Mouse (Mus musculus): ENCODE data around the gene Rimbp2. TPM values are rescaled to one million over a fixed set of nuclear protein-coding genes. Genes with fewer than 3 reads are reported as not detected.

Rimbp2 gene
- polyA plus RNA-seq, 1 experiment from 2014 or later = 4.1 TPM

- Histone ChIP-seq H3K27me3 (replicated peaks; ENCODE audit: control insufficient read depth, insufficient read depth, low read length) (no peaks in the 10 kb centered on the region), H3K36me3 (ENCODE audit: control insufficient read depth, insufficient read depth) (no peaks in the 10 kb centered on the region), H3K27ac (ENCODE audit: low read length) (peak overlapping the region; percentile 77), H3K4me1 (replicated peaks; ENCODE audit: control insufficient read depth, insufficient read depth, low read length) (peaks cover 18% of the 10 kb centered on the region), H3K4me2 (ENCODE audit: low read length) (peak overlapping the region; percentile 17; the same call in 1 of the 2 replicates), H3K9me3 (ENCODE audit: control insufficient read depth, low read length) (no peaks in the 10 kb centered on the region), H3K4me3 (replicated peaks; ENCODE audit: low read length) (no peak overlapping the region), H3K9ac (replicated peaks; ENCODE audit: low read depth, low read length) (no peak overlapping the region)
- ATAC-seq = peak; percentile 95
- 14% methylated on average over 15 of the region's 16 CpGs for WGBS
These were observed 75.8 kb downstream of the Rimbp2 start for GRCm38 (mm10) chr5:128877425-128878035.

- H3K27ac ChIP-seq (ENCODE audit: low read length) = no peak overlapping the region
- H3K9me3 ChIP-seq (ENCODE audit: control insufficient read depth, low read length) = no peaks in the 10 kb centered on the region
- no peak overlapping the region for H3K9ac ChIP-seq (replicated peaks; ENCODE audit: low read depth, low read length)
- H3K4me1 ChIP-seq (replicated peaks; ENCODE audit: control insufficient read depth, insufficient read depth, low read length) = peaks cover under 1% of the 10 kb centered on the region
- 69% methylated on average over 3 of the region's 3 CpGs for WGBS
- no peak for ATAC-seq
- no peak overlapping the region for H3K4me2 ChIP-seq (ENCODE audit: low read length)
- H3K4me3 ChIP-seq (replicated peaks; ENCODE audit: low read length) = no peak overlapping the region
- no peaks in the 10 kb centered on the region for H3K36me3 ChIP-seq (ENCODE audit: control insufficient read depth, insufficient read depth)
- H3K27me3 ChIP-seq (replicated peaks; ENCODE audit: control insufficient read depth, insufficient read depth, low read length) = no peaks in the 10 kb centered on the region
These were observed 81.6 kb downstream of the Rimbp2 start for GRCm38 (mm10) chr5:128871706-128872105.

GRCm38 (mm10) chr5:128866811-128867210 is 86.5 kb downstream of the Rimbp2 start:
- no peak overlapping the region for H3K9ac ChIP-seq (replicated peaks; ENCODE audit: low read depth, low read length)
- H3K4me2 ChIP-seq (ENCODE audit: low read length) = no peak overlapping the region
- no peaks in the 10 kb centered on the region for H3K4me1 ChIP-seq (replicated peaks; ENCODE audit: control insufficient read depth, insufficient read depth, low read length)
- H3K36me3 ChIP-seq (ENCODE audit: control insufficient read depth, insufficient read depth) = no peaks in the 10 kb centered on the region
- no peaks in the 10 kb centered on the region for H3K27me3 ChIP-seq (replicated peaks; ENCODE audit: control insufficient read depth, insufficient read depth, low read length)
- WGBS = 52% methylated on average over 5 of the region's 5 CpGs
- no peak overlapping the region for H3K27ac ChIP-seq (ENCODE audit: low read length)
- ATAC-seq = no peak
- H3K4me3 ChIP-seq (replicated peaks; ENCODE audit: low read length) = no peak overlapping the region
- H3K9me3 ChIP-seq (ENCODE audit: control insufficient read depth, low read length) = no peaks in the 10 kb centered on the region

- Histone ChIP-seq H3K27ac (ENCODE audit: low read length) (no peak overlapping the region), H3K36me3 (ENCODE audit: control insufficient read depth, insufficient read depth) (no peaks in the 10 kb centered on the region), H3K4me1 (replicated peaks; ENCODE audit: control insufficient read depth, insufficient read depth, low read length) (no peaks in the 10 kb centered on the region), H3K4me3 (replicated peaks; ENCODE audit: low read length) (no peak overlapping the region), H3K9ac (replicated peaks; ENCODE audit: low read depth, low read length) (no peak overlapping the region), H3K27me3 (replicated peaks; ENCODE audit: control insufficient read depth, insufficient read depth, low read length) (no peaks in the 10 kb centered on the region), H3K9me3 (ENCODE audit: control insufficient read depth, low read length) (no peaks in the 10 kb centered on the region), H3K4me2 (ENCODE audit: low read length) (no peak overlapping the region)
- no peak for ATAC-seq
- WGBS = 84% methylated on average over 5 of the region's 5 CpGs
These were observed 87.0 kb downstream of the Rimbp2 start for GRCm38 (mm10) chr5:128866291-128866690.

GRCm38 (mm10) chr5:128863497-128863896 is 89.8 kb downstream of the Rimbp2 start:
- no peaks in the 10 kb centered on the region for H3K4me1 ChIP-seq (replicated peaks; ENCODE audit: control insufficient read depth, insufficient read depth, low read length)
- H3K9me3 ChIP-seq (ENCODE audit: control insufficient read depth, low read length) = no peaks in the 10 kb centered on the region
- H3K4me2 ChIP-seq (ENCODE audit: low read length) = no peak overlapping the region
- no peak overlapping the region for H3K9ac ChIP-seq (replicated peaks; ENCODE audit: low read depth, low read length)
- no peak overlapping the region for H3K27ac ChIP-seq (ENCODE audit: low read length)
- WGBS = 51% methylated on average over 6 of the region's 6 CpGs
- H3K4me3 ChIP-seq (replicated peaks; ENCODE audit: low read length) = no peak overlapping the region
- no peaks in the 10 kb centered on the region for H3K27me3 ChIP-seq (replicated peaks; ENCODE audit: control insufficient read depth, insufficient read depth, low read length)
- no peak for ATAC-seq
- no peaks in the 10 kb centered on the region for H3K36me3 ChIP-seq (ENCODE audit: control insufficient read depth, insufficient read depth)

GRCm38 (mm10) chr5:128860907-128861306 is 92.4 kb downstream of the Rimbp2 start:
- Histone ChIP-seq H3K9me3 (ENCODE audit: control insufficient read depth, low read length) (no peaks in the 10 kb centered on the region), H3K4me1 (replicated peaks; ENCODE audit: control insufficient read depth, insufficient read depth, low read length) (no peaks in the 10 kb centered on the region), H3K9ac (replicated peaks; ENCODE audit: low read depth, low read length) (no peak overlapping the region), H3K27ac (ENCODE audit: low read length) (no peak overlapping the region), H3K36me3 (ENCODE audit: control insufficient read depth, insufficient read depth) (no peaks in the 10 kb centered on the region), H3K4me2 (ENCODE audit: low read length) (no peak overlapping the region), H3K27me3 (replicated peaks; ENCODE audit: control insufficient read depth, insufficient read depth, low read length) (no peaks in the 10 kb centered on the region), H3K4me3 (replicated peaks; ENCODE audit: low read length) (no peak overlapping the region)
- WGBS = 90% methylated on average over 3 of the region's 3 CpGs
- ATAC-seq = no peak

- Histone ChIP-seq H3K27ac (ENCODE audit: low read length) (no peak overlapping the region), H3K9me3 (ENCODE audit: control insufficient read depth, low read length) (no peaks in the 10 kb centered on the region), H3K27me3 (replicated peaks; ENCODE audit: control insufficient read depth, insufficient read depth, low read length) (no peaks in the 10 kb centered on the region), H3K4me3 (replicated peaks; ENCODE audit: low read length) (no peak overlapping the region), H3K9ac (replicated peaks; ENCODE audit: low read depth, low read length) (no peak overlapping the region), H3K4me1 (replicated peaks; ENCODE audit: control insufficient read depth, insufficient read depth, low read length) (no peaks in the 10 kb centered on the region), H3K36me3 (ENCODE audit: control insufficient read depth, insufficient read depth) (no peaks in the 10 kb centered on the region), H3K4me2 (ENCODE audit: low read length) (no peak overlapping the region)
- no peak for ATAC-seq
- WGBS = 53% methylated on average over 6 of the region's 6 CpGs
These were observed 100.5 kb downstream of the Rimbp2 start for GRCm38 (mm10) chr5:128852791-128853190.

- no peak overlapping the region for H3K27ac ChIP-seq (ENCODE audit: low read length)
- ATAC-seq = no peak
- no peak overlapping the region for H3K9ac ChIP-seq (replicated peaks; ENCODE audit: low read depth, low read length)
- WGBS = 87% methylated on average over 8 of the region's 8 CpGs
- no peak overlapping the region for H3K4me3 ChIP-seq (replicated peaks; ENCODE audit: low read length)
- 0 out of 2 replicates have a peak, but pooled peaks cover 2% of the 10 kb centered on the region for H3K9me3 ChIP-seq (ENCODE audit: control insufficient read depth, low read length)
- peaks cover 5% of the 10 kb centered on the region for H3K4me1 ChIP-seq (replicated peaks; ENCODE audit: control insufficient read depth, insufficient read depth, low read length)
- no peaks in the 10 kb centered on the region for H3K36me3 ChIP-seq (ENCODE audit: control insufficient read depth, insufficient read depth)
- H3K4me2 ChIP-seq (ENCODE audit: low read length) = no peak overlapping the region
- no peaks in the 10 kb centered on the region for H3K27me3 ChIP-seq (replicated peaks; ENCODE audit: control insufficient read depth, insufficient read depth, low read length)
These were observed 105.5 kb downstream of the Rimbp2 start for GRCm38 (mm10) chr5:128847806-128848205.

- Histone ChIP-seq H3K27ac (ENCODE audit: low read length) (no peak overlapping the region), H3K36me3 (ENCODE audit: control insufficient read depth, insufficient read depth) (no peaks in the 10 kb centered on the region), H3K9me3 (ENCODE audit: control insufficient read depth, low read length) (0 out of 2 replicates have a peak, but pooled peaks cover 2% of the 10 kb centered on the region), H3K9ac (replicated peaks; ENCODE audit: low read depth, low read length) (no peak overlapping the region), H3K4me3 (replicated peaks; ENCODE audit: low read length) (no peak overlapping the region), H3K27me3 (replicated peaks; ENCODE audit: control insufficient read depth, insufficient read depth, low read length) (no peaks in the 10 kb centered on the region), H3K4me1 (replicated peaks; ENCODE audit: control insufficient read depth, insufficient read depth, low read length) (peaks cover 5% of the 10 kb centered on the region), H3K4me2 (ENCODE audit: low read length) (no peak overlapping the region)
- 92% methylated on average over 12 of the region's 12 CpGs for WGBS
- ATAC-seq = no peak
These were observed 106.7 kb downstream of the Rimbp2 start for GRCm38 (mm10) chr5:128846433-128847040.
